20 mouse cellular contexts compared by ENCODE assay signal in the genomic region with DNA sequence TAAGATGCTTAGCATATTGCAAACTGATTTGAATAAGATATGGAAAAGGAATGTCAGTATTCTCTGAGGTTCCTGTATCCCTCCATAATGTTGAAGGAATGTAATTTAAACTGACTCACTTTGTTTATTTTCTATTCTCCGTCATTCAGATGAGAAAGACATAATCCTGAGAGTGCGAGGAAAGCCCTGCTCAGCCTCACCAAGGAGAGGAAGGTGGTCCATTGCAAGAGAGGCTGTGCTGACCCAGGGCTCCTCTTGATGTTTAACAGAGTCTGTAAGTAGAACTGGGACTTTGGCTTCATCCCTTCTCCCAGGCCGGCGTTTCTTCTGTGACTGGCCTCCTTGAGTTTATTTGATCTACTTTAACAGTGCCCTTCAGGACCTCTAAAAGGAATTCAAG.
DNase-seq lines count a peak whose midpoint lies in the region; ATAC-seq and TF ChIP-seq lines count a peak whose summit lies in the region.
"Had no signal": no experiment of that assay in that cellular context is flagged by ENCODE, and none has a peak within 500 bp of the region (broad histone marks: within the 10 kb centered on the region; RNA-seq: fewer than 3 reads in every experiment).

No protein-coding gene starts in this region.

- no peaks in the 10 kb centered on the region for H3K27me3 ChIP-seq in kidney, embryonic 15.5 days
- 0 out of 2 replicates have a peak, but pooled peaks cover 7% of the 10 kb centered on the region for H3K27me3 ChIP-seq in midbrain, embryonic 12.5 days
- no peaks in the 10 kb centered on the region for H3K27me3 ChIP-seq in midbrain, embryonic 15.5 days (replicated peaks)
- H3K27me3 ChIP-seq in embryonic facial prominence, embryonic 14.5 days (replicated peaks; ENCODE audit: control insufficient read depth, insufficient read depth, low read length), result no peaks in the 10 kb centered on the region
- no peaks in the 10 kb centered on the region for H3K27me3 ChIP-seq in midbrain, postnatal 0 days (ENCODE audit: insufficient read depth, low read length)
- H3K27me3 ChIP-seq: CH12.LX; embryonic facial prominence, embryonic 15.5 days; hindbrain, embryonic 12.5 days; liver, embryonic 12.5 days had no signal

- no peak for ATAC-seq in kidney, embryonic 15.5 days (replicated peaks; ENCODE audit: low FRiP score)
- ATAC-seq in midbrain, embryonic 12.5 days (ENCODE audit: low FRiP score, low read depth), result no peak
- no peak for ATAC-seq in midbrain, embryonic 15.5 days (replicated peaks)
- ATAC-seq in embryonic facial prominence, embryonic 14.5 days (ENCODE audit: low read depth), result no peak
- ATAC-seq in midbrain, postnatal 0 days (ENCODE audit: low FRiP score), result no peak
- ATAC-seq: activated CD4-positive, CD25-positive, alpha-beta regulatory T cell, adult 4 months; intestine, embryonic 16.5 days; liver, embryonic 12.5 days had no signal

- DNase-seq in kidney, postnatal 14 days, result no peak
- DNase-seq in embryonic facial prominence, embryonic 14.5 days (ENCODE audit: low spot score), result no peak
- no peak for DNase-seq in midbrain, postnatal 0 days (ENCODE audit: low spot score)
- DNase-seq in urinary bladder, postnatal 36 days (ENCODE audit: low spot score in 2 of 2), result no peak
- DNase-seq in cerebellum, postnatal 36 days, result no peak
- DNase-seq: adrenal gland, postnatal 25 days; cerebellum, adult 9-11 months; gastrocnemius, postnatal 25 days; kidney, postnatal 10 days; right cerebral cortex, postnatal 14 days; thymus, postnatal 4 days had no signal

- no peak overlapping the region for H3K4me2 ChIP-seq in kidney, embryonic 15.5 days
- H3K4me2 ChIP-seq in midbrain, embryonic 12.5 days (replicated peaks), result no peak overlapping the region
- no peak overlapping the region for H3K4me2 ChIP-seq in midbrain, embryonic 15.5 days
- H3K4me2 ChIP-seq in embryonic facial prominence, embryonic 14.5 days (ENCODE audit: low read depth, low read length), result no peak overlapping the region
- no peak overlapping the region for H3K4me2 ChIP-seq in midbrain, postnatal 0 days (ENCODE audit: low read depth, low read length, poor library complexity, severe bottlenecking)
- H3K4me2 ChIP-seq: embryonic facial prominence, embryonic 15.5 days; hindbrain, embryonic 12.5 days; liver, embryonic 12.5 days had no signal

- peaks cover 20% of the 10 kb centered on the region for H3K4me1 ChIP-seq in kidney, embryonic 15.5 days
- peaks cover 23% of the 10 kb centered on the region for H3K4me1 ChIP-seq in midbrain, embryonic 12.5 days
- H3K4me1 ChIP-seq in midbrain, embryonic 15.5 days, result peaks cover 16% of the 10 kb centered on the region; the same call in 1 of the 2 replicates
- peaks cover 18% of the 10 kb centered on the region for H3K4me1 ChIP-seq in embryonic facial prominence, embryonic 14.5 days (ENCODE audit: control insufficient read depth, insufficient read depth, low read length)
- H3K4me1 ChIP-seq in midbrain, postnatal 0 days (ENCODE audit: insufficient read depth, low read length), result no peaks in the 10 kb centered on the region
- H3K4me1 ChIP-seq: liver, embryonic 12.5 days had no signal

- H3K9ac ChIP-seq in kidney, embryonic 15.5 days, result no peak overlapping the region
- H3K9ac ChIP-seq in midbrain, embryonic 12.5 days (replicated peaks), result no peak overlapping the region
- no peak overlapping the region for H3K9ac ChIP-seq in midbrain, embryonic 15.5 days
- no peak overlapping the region for H3K9ac ChIP-seq in embryonic facial prominence, embryonic 14.5 days (ENCODE audit: low read depth, low read length)
- H3K9ac ChIP-seq in midbrain, postnatal 0 days (replicated peaks; ENCODE audit: low read length, poor library complexity, severe bottlenecking), result no peak overlapping the region
- H3K9ac ChIP-seq: embryonic facial prominence, embryonic 15.5 days; hindbrain, embryonic 12.5 days; liver, embryonic 12.5 days had no signal

- 0 out of 2 replicates have a peak overlapping the region, but pooled peaks have one; percentile 7 for H3K27ac ChIP-seq in kidney, embryonic 15.5 days
- 0 out of 2 replicates have a peak overlapping the region, but pooled peaks have one; percentile 39 for H3K27ac ChIP-seq in midbrain, embryonic 12.5 days (replicated peaks)
- H3K27ac ChIP-seq in midbrain, embryonic 15.5 days, result no peak overlapping the region
- H3K27ac ChIP-seq in embryonic facial prominence, embryonic 14.5 days (replicated peaks; ENCODE audit: low read depth, low read length), result peak overlapping the region; percentile 33; the same call in 1 of the 2 replicates
- 0 out of 2 replicates have a peak overlapping the region, but pooled peaks have one; percentile 27 for H3K27ac ChIP-seq in midbrain, postnatal 0 days (ENCODE audit: low read depth, low read length)
- H3K27ac ChIP-seq: embryonic facial prominence, embryonic 15.5 days; hindbrain, embryonic 12.5 days; liver, embryonic 12.5 days had no signal

- no peak overlapping the region for H3K4me3 ChIP-seq in kidney, embryonic 15.5 days (replicated peaks)
- H3K4me3 ChIP-seq in midbrain, embryonic 12.5 days, result no peak overlapping the region
- no peak overlapping the region for H3K4me3 ChIP-seq in midbrain, embryonic 15.5 days
- H3K4me3 ChIP-seq in embryonic facial prominence, embryonic 14.5 days (ENCODE audit: low read depth, low read length), result no peak overlapping the region
- H3K4me3 ChIP-seq in midbrain, postnatal 0 days (ENCODE audit: low read depth, low read length), result no peak overlapping the region
- H3K4me3 ChIP-seq: embryonic facial prominence, embryonic 15.5 days; hindbrain, embryonic 12.5 days; liver, embryonic 12.5 days had no signal

- no peaks in the 10 kb centered on the region for H3K36me3 ChIP-seq in kidney, embryonic 15.5 days
- no peaks in the 10 kb centered on the region for H3K36me3 ChIP-seq in midbrain, embryonic 12.5 days
- no peaks in the 10 kb centered on the region for H3K36me3 ChIP-seq in midbrain, embryonic 15.5 days (replicated peaks)
- H3K36me3 ChIP-seq in embryonic facial prominence, embryonic 14.5 days (ENCODE audit: control insufficient read depth, insufficient read depth, low read length), result no peaks in the 10 kb centered on the region
- no peaks in the 10 kb centered on the region for H3K36me3 ChIP-seq in midbrain, postnatal 0 days (ENCODE audit: insufficient read depth, low read length)
- H3K36me3 ChIP-seq: embryonic facial prominence, embryonic 15.5 days; hindbrain, embryonic 12.5 days; liver, embryonic 12.5 days had no signal

- TF ChIP-seq CTCF in midbrain, postnatal 0 days (IDR thresholded peaks at IDR 0.05), result no peak

- 46% methylated on average over 4 of the region's 4 CpGs for WGBS in kidney, embryonic 15.5 days
- 56% methylated on average over 4 of the region's 4 CpGs for WGBS in midbrain, embryonic 12.5 days
- WGBS in midbrain, embryonic 15.5 days, result 35% methylated on average over 4 of the region's 4 CpGs
- 39% methylated on average over 4 of the region's 4 CpGs for WGBS in embryonic facial prominence, embryonic 14.5 days
- WGBS in midbrain, postnatal 0 days, result 39% methylated on average over 4 of the region's 4 CpGs

- H3K9me3 ChIP-seq in kidney, embryonic 15.5 days (replicated peaks), result no peaks in the 10 kb centered on the region
- no peaks in the 10 kb centered on the region for H3K9me3 ChIP-seq in midbrain, embryonic 12.5 days
- no peaks in the 10 kb centered on the region for H3K9me3 ChIP-seq in midbrain, embryonic 15.5 days
- no peaks in the 10 kb centered on the region for H3K9me3 ChIP-seq in embryonic facial prominence, embryonic 14.5 days (ENCODE audit: control insufficient read depth, low read length)
- no peaks in the 10 kb centered on the region for H3K9me3 ChIP-seq in midbrain, postnatal 0 days (ENCODE audit: low read length)
- H3K9me3 ChIP-seq: embryonic facial prominence, embryonic 15.5 days; hindbrain, embryonic 12.5 days; liver, embryonic 12.5 days had no signal
